Mouse (Mus musculus): Measurements from ENCODE around the gene Adam22. TPM values are rescaled to one million over a fixed set of nuclear protein-coding genes. Genes with fewer than 3 reads are reported as not detected.
"Not testable (repeated sequence)": the region's sequence is repeated elsewhere in the genome, so short reads cannot be mapped to it uniquely, and the experiment has no call there.

Adam22 gene
- total RNA-seq, 2 experiments from 2014 or later, result 162 to 174 TPM

DNA sequence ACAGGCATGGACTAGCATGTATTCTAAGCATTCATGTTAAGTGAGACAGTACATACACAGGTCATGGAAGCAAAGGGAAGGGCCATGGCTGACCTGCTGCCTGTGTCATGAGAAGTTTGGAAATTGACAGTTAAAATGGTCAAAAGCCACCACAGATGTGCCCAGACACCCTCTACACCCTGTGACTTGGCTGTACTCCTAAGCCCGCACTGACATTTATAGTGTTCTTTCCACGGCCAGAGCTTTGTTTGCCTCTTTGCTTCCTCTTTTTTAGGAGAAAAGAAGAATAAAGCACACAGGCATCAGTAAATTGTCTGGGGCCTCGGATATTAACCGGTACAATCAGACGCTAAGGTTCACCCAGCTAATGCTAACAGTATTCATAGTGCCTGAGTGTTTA is 146.3 kb downstream of the Adam22 start:
- Histone ChIP-seq H3K27ac (no peak overlapping the region), H3K4me3 (no peak overlapping the region)
- no peak for TF ChIP-seq CTCF (conservative IDR thresholded peaks at IDR 0.05)
- DNase-seq (ENCODE audit: low spot score in 2 of 2), result no peak

DNA sequence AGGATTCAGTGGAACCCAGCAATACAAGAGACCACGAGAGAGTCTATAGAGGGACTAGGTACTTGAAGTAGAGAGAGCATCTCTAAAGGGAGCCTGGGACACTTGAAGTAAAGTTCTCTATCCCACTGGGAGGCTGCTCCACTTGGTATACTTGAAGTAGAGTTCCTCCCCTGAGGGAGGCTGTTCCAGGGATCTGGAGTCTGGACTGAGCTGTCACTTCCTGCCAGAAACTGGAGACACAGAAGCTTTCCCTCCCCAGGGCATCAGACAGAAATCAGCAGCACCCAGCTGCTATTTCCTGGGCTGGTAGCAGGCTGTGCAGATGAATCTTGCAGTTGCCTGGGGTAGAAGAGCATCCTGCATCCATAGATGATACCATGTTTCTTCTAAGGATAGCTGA is 152.1 kb downstream of the Adam22 start:
- DNase-seq (ENCODE audit: low spot score in 2 of 2), result no peak
- no peak overlapping the region for H3K27ac ChIP-seq
- no peak for TF ChIP-seq CTCF (conservative IDR thresholded peaks at IDR 0.05)
- H3K4me3 ChIP-seq, result no peak overlapping the region

DNA sequence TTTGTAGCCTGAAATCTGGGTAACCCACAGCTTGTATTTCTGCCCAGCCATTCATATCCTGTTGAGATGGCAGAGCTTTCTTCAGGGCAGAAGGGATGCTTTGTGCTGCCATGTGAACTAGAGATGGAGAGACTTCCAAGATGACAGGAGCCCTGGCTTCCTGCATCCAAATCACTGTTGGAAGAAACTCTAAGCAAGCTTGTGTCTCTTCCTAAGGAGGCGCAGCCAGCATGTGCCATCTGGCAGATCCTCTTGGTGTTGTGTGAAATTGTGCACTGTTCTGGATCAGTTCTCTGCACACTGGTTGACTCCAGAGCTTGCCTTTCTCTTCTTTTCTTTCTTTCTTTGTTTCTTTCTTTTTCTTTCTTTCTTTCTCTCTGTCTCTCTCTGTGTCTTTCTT is 183.0 kb downstream of the Adam22 start:
- H3K27ac ChIP-seq, H3K4me3 ChIP-seq: not testable (repeated sequence)
- peak in 1 of 2 experiments; percentile 34 for DNase-seq (ENCODE audit: low spot score in 2 of 2)

DNA sequence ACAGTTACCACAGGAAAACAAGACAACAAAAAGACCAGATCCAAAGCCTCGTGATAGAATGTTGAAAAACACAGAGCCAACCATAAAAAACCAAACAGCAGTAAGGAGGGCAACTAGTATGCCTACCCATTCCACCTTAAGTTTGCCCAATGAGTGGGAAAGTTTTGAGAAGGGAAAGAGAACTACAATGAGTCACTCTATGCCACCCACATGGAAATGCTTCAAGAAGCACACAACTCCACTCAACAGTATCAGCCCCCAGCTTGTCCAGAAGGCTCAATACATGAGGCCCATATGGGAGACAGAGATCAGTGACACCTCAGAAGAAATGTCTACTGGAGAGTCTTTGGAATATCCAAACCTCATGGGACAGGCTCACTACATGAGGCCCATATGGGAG is 187.3 kb downstream of the Adam22 start:
- no peak overlapping the region for H3K4me3 ChIP-seq
- no peak for TF ChIP-seq CTCF (conservative IDR thresholded peaks at IDR 0.05)
- H3K27ac ChIP-seq, result no peak overlapping the region
- no peak for DNase-seq (ENCODE audit: low spot score in 2 of 2)

DNA sequence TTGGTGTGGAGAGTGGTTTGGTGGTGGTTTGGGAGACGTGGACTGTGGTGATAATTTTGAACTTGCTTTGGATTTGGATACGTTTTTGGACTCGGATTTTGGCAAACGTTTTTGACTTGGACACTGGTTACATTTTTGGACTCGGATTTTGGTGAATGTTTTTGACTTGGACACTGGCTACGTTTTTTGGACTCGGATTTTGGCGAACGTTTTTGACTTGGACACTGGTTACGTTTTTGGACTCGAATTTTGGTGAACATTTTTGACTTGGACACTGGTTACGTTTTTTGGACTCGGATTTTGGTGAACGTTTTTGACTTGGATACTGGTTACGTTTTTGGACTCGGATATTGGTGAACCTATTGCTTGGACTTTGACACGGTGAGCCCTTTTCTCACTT is 189.8 kb downstream of the Adam22 start:
- Histone ChIP-seq H3K4me3 (no peak overlapping the region), H3K27ac (no peak overlapping the region)
- DNase-seq (ENCODE audit: low spot score in 2 of 2), result no peak
- TF ChIP-seq CTCF (conservative IDR thresholded peaks at IDR 0.05), result no peak

DNA sequence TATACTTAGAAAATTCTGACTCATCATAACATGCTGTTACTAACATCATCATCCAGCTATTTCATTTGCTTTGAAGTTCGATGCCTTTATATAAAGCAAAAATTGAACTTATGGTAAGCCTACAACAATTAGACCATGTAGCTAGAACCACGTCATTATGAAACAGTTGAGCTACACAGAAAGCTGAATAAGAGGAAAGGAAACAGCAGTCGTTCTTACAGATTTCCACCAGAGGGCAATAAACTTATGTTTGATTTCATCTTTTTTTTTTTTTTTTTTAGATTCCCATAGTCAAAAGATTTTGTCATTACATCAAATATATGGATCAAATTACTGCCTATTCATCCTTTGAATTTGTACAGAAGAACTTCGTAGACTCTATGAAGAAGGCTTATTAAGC is 203.2 kb downstream of the Adam22 start:
- DNase-seq (ENCODE audit: low spot score in 2 of 2), result peak in 1 of 2 experiments; percentile 10
- peak overlapping the region; percentile 37; the same call in 1 of the 2 replicates for H3K27ac ChIP-seq
- TF ChIP-seq CTCF (conservative IDR thresholded peaks at IDR 0.05), result peak; percentile 81
- no peak overlapping the region for H3K4me3 ChIP-seq

DNA sequence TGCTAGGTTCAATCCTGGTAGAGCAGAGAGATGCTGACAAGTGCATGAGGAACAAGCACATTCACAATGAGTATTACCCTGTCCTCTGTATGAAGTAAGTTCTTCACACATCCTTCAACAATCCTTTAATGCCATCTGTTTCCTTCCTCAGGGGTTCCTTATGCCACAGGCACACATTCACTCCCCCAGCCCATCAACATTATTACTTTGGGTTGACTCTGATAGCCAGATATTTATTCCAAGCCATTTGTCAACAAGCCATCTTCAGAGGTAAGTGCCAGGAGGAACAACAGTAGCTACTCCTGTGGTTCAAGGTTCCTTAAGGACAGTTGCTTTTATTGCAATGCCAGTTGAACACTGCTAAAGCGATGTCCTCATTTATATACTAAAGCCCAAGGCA is 216.3 kb downstream of the Adam22 start:
- Histone ChIP-seq H3K27ac (no peak overlapping the region), H3K4me3 (no peak overlapping the region)
- TF ChIP-seq CTCF (conservative IDR thresholded peaks at IDR 0.05), result no peak
- DNase-seq (ENCODE audit: low spot score in 2 of 2), result no peak

DNA sequence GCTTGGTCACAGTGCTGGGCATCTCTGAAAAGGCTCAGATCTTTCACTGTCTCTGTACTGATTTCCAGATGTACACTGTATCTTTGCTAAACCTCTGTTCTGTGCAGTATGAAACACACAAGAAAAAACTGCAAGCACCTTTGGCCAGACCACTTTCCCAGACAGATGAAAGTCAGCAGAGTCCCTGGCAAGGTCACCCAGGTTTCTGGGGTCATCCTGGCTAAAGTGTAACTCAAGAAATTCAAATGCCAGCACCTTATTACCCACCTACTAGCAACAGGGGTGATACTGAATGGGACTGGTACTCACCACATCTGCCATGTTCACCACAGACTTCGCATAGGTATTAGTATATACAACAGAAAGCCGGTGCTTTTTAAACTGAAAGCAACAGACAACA is 221.8 kb downstream of the Adam22 start:
- no peak for DNase-seq (ENCODE audit: low spot score in 2 of 2)
- H3K4me3 ChIP-seq, result no peak overlapping the region
- H3K27ac ChIP-seq, result no peak overlapping the region; the same call in 1 of the 2 replicates
- no peak for TF ChIP-seq CTCF (conservative IDR thresholded peaks at IDR 0.05)

DNA sequence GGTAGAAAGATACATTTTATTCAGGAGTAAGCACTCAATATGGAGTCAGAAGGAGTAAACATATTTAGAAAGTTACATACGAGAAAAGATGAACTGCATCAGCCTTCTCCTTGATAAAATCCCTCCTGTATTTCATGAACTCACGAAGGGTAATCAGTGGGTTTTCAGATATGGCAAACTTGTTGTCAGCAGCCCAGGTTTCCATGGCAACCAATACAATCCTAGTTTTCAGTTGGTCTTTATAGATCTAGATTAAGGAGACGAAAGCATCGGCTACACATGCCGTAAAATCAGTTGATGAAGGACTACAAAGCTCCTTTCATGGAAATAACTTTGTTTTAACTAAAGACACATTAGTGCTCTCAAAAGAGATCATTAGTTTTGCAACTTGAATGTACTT is 222.5 kb downstream of the Adam22 start:
- Histone ChIP-seq H3K4me3 (no peak overlapping the region), H3K27ac (no peak overlapping the region; the same call in 1 of the 2 replicates)
- peak in 1 of 2 experiments; percentile 24 for DNase-seq (ENCODE audit: low spot score in 2 of 2)

DNA sequence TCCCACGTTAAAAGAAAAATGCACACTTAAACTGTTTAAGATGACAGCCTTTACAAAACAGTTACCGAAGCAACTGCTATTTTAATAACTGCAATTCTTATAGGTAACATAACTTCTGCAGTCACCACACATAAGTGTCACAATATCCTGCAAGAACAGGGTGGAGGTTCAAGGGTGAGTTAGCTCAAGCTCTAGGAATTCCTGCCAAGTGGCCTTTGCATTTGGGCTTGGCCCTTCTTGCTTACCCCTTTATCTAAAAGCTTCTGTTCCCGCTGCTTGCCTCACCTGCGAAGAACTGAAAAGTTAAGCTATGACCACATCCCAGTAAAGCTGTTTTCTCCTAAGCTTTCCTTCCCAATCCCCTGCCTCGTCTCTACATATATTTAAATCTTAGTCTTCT is 235.4 kb downstream of the Adam22 start:
- no peak overlapping the region for H3K4me3 ChIP-seq
- no peak for DNase-seq (ENCODE audit: low spot score in 2 of 2)
- H3K27ac ChIP-seq, result no peak overlapping the region
- no peak for TF ChIP-seq CTCF (conservative IDR thresholded peaks at IDR 0.05)

More for the DNA sequence above, 222.5 kb downstream of the Adam22 start:
- TF ChIP-seq CTCF (conservative IDR thresholded peaks at IDR 0.05), result no peak

DNA sequence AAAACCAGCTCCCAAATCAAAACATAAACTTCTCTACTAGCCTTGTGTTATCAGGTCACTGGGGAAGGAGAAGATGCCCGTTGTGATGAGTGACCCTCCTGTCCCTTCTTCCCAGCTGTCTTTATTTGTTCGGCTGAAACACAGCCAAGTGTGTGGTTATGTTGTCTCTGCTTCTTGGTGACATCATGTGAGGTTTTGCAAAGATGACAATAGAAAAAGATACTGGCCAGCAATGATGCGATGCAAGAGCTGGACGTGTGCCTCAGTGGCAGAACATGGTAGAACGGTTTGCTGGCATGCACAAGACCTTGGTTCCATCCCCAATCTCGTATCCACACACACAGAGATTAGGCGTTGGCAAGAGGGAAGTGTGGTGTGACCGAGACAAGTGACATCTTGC is 236.0 kb downstream of the Adam22 start:
- TF ChIP-seq CTCF (conservative IDR thresholded peaks at IDR 0.05), result no peak
- Histone ChIP-seq H3K27ac (no peak overlapping the region), H3K4me3 (no peak overlapping the region)
- no peak for DNase-seq (ENCODE audit: low spot score in 2 of 2)

DNA sequence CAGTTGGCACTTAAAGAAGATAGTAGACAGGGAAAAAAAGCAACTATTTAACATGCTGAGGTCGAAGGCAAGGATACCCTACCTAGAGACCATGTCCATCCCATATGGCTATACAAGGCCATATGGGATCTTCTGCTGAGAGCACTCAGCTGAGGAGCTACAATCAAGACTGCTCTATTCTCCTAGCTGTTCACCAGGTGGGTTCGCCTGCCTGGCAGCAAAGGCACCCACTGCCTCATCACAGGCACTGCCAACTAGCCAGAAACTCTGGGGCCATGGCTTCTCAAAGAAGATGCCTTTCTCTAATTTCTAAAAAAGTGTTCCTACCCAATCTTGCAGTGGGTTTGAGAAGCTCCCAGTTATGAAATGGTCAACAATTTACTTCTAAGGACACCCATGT is 238.2 kb downstream of the Adam22 start:
- no peak overlapping the region for H3K4me3 ChIP-seq
- H3K27ac ChIP-seq, result no peak overlapping the region
- TF ChIP-seq CTCF (conservative IDR thresholded peaks at IDR 0.05), result no peak
- DNase-seq (ENCODE audit: low spot score in 2 of 2), result no peak

DNA sequence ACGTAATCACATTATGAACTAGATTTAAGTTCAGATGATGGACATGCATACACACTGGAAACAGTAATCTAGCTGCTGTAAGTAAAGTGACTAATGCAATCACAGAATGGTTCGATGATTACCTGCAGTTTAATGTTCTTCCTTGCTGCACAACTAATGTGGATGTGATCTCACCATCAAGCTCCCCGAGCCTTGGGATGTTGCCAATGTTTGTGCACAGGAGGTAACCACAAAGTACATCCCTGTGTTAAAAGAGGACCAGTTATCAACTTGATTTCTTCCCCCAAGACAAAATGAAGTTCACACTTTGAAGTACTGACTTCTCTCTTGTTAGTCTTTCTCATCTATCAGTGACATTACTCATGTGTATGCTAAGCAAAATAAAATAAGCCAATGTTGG is 247.0 kb downstream of the Adam22 start:
- no peak overlapping the region for H3K27ac ChIP-seq
- no peak for DNase-seq (ENCODE audit: low spot score in 2 of 2)
- TF ChIP-seq CTCF (conservative IDR thresholded peaks at IDR 0.05), result no peak

DNA sequence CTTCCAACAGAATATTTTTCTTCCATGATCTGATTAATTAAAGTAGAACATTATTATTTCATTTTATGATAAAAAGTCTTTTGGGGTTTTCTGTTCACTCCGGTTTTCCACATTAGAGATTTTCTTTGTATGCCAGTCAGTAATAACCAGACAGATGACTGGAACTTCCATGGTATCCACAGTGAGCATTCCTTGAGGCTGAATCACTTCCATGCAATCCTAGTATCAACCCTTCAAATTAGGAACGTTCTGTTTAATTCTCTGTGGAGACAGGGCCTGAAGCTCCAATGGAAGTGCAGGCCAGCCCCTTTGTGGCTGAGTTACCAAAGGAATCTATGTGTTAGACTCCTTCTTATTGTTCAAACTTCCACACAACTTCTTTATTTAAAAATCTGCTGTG is 247.9 kb downstream of the Adam22 start:
- Histone ChIP-seq H3K27ac (no peak overlapping the region), H3K4me3 (no peak overlapping the region)
- DNase-seq (ENCODE audit: low spot score in 2 of 2), result no peak
- TF ChIP-seq CTCF (conservative IDR thresholded peaks at IDR 0.05), result no peak

More for the DNA sequence above, 247.0 kb downstream of the Adam22 start:
- no peak overlapping the region for H3K4me3 ChIP-seq

All from layer of hippocampus, adult 2 months (tissue).